Mouse (Mus musculus) heart, postnatal 0 days (tissue): ENCODE measurements around the gene Comt. TPM values are rescaled to one million over a fixed set of nuclear protein-coding genes. Genes with fewer than 3 reads are reported as not detected.
A peak's percentile ranks its signal among the peaks of the same experiment; 100 is the strongest.

Experiments
- ATAC-seq: fragments of 200-750 bp; cut with Nextera tagmentation; 2 replicates; pipeline ENCODE4 v1.8.0; 2017; ENCODE audit warnings: low read depth, moderate number of reproducible peaks, moderate library complexity; ENCODE audit not compliant: insufficient read depth
- DNase-seq: peaks from one replicate; pipeline ENCODE4 v3.0.0-alpha.2; 2016; ENCODE audit warnings: low spot score
- H3K27ac ChIP-seq: fragments of 300-500 bp; sonication (generic); 2 replicates; pipeline ENCODE4 v1.5.1; 2014; ENCODE audit warnings: low read depth, mild to moderate bottlenecking
- H3K27me3 ChIP-seq: fragments of 300-500 bp; sonication (generic); 2 replicates; pipeline ENCODE4 v1.6.1; 2014; ENCODE audit warnings: low read length, mixed read lengths; ENCODE audit not compliant: control insufficient read depth, insufficient read depth
- H3K36me3 ChIP-seq: fragments of 300-500 bp; sonication (generic); replicated peaks from 2 replicates; pipeline ENCODE4 v1.6.1; 2014; ENCODE audit warnings: low read length, mixed read lengths; ENCODE audit not compliant: control insufficient read depth, insufficient read depth
- H3K4me1 ChIP-seq: fragments of 300-500 bp; sonication (generic); 2 replicates; pipeline ENCODE4 v1.6.1; 2014; ENCODE audit warnings: antibody characterized with exemption; ENCODE audit not compliant: control insufficient read depth, insufficient read depth
- H3K4me2 ChIP-seq: fragments of 300-500 bp; sonication (generic); 2 replicates; pipeline ENCODE4 v1.6.1; 2014; ENCODE audit warnings: low read depth, mild to moderate bottlenecking, low read length, moderate library complexity
- H3K4me3 ChIP-seq: fragments of 300-500 bp; sonication (generic); 2 replicates; pipeline ENCODE4 v1.5.1; 2014; ENCODE audit warnings: low read depth, low read length
- H3K9ac ChIP-seq: fragments of 300-500 bp; sonication (generic); replicated peaks from 2 replicates; pipeline ENCODE4 v1.6.1; 2014; ENCODE audit warnings: low read depth, low read length, mixed read lengths
- H3K9me3 ChIP-seq: fragments of 300-500 bp; sonication (generic); replicated peaks from 2 replicates; pipeline ENCODE4 v1.6.1; 2016; ENCODE audit warnings: low read length; ENCODE audit not compliant: control insufficient read depth
- CTCF ChIP-seq: IDR thresholded peaks from 2 replicates; pipeline ENCODE4 v1.5.1; 2016; ENCODE audit warnings: antibody characterized with exemption, control low read depth, low read depth
- EP300 ChIP-seq: IDR thresholded peaks from 2 replicates; pipeline ENCODE4 v1.6.1; 2016; ENCODE audit warnings: antibody characterized with exemption, low read depth
- WGBS: fragments of 180-500 bp; shearing (Covaris S2); extraction: QIAGEN DNeasy Blood & Tissue Kit; methylation state at CpG from one replicate; pipeline ENCODE4 v1.1.7; 2014; 5-methylcytosine and 5-hydroxymethylcytosine counted together
- polyA plus RNA-seq: library from polyadenylated mRNA; unstranded; fragments of >200 nt; fragmentation: Nextera tagmentation; extraction: Ambion mirVana; gene quantifications from 2 replicates; pipeline ENCODE4 v1.2.1, GENCODE M21; 2015
- total RNA-seq: library from RNA; depleted of rRNA; stranded (reverse); fragments of >200 nt; gene quantifications from 2 replicates; pipeline ENCODE4 v1.2.3, GENCODE M21; 2014; ENCODE audit warnings: low replicate concordance

Gene Comt
- total and polyA plus RNA-seq, 2 experiments from 2014 or later = 155 to 168 TPM

GRCm38 (mm10) chr16:18391127-18391526 lies 35.5 kb downstream of the Comt start:
- H3K9me3 ChIP-seq = no peaks in the 10 kb centered on the region
- no peak overlapping the region for H3K9ac ChIP-seq
- 98% methylated on average over 3 of the region's 3 CpGs for WGBS
- no peak overlapping the region for H3K27ac ChIP-seq
- no peak overlapping the region for H3K4me3 ChIP-seq
- peaks cover 47% of the 10 kb centered on the region for H3K4me1 ChIP-seq
- TF ChIP-seq EP300 (no peak), CTCF (no peak)
- no peak overlapping the region for H3K4me2 ChIP-seq
- H3K27me3 ChIP-seq = no peaks in the 10 kb centered on the region
- DNase-seq (no peak), ATAC-seq (no peak)
- H3K36me3 ChIP-seq = no peaks in the 10 kb centered on the region

GRCm38 (mm10) chr16:18390399-18390798 lies 36.3 kb downstream of the Comt start:
- no peaks in the 10 kb centered on the region for H3K9me3 ChIP-seq
- no peak for DNase-seq
- WGBS = 81% methylated on average over 6 of the region's 6 CpGs
- no peak for TF ChIP-seq CTCF
- TF ChIP-seq EP300 = no peak
- peaks cover 42% of the 10 kb centered on the region for H3K4me1 ChIP-seq
- H3K4me2 ChIP-seq = no peak overlapping the region
- no peaks in the 10 kb centered on the region for H3K27me3 ChIP-seq
- H3K27ac ChIP-seq = no peak overlapping the region
- H3K9ac ChIP-seq = no peak overlapping the region
- no peak for ATAC-seq
- no peaks in the 10 kb centered on the region for H3K36me3 ChIP-seq
- H3K4me3 ChIP-seq = no peak overlapping the region

- Histone ChIP-seq H3K4me3 (no peak overlapping the region), H3K27me3 (no peaks in the 10 kb centered on the region), H3K4me2 (no peak overlapping the region), H3K27ac (peak overlapping the region; percentile 4; the same call in 1 of the 2 replicates), H3K9me3 (no peaks in the 10 kb centered on the region), H3K36me3 (no peaks in the 10 kb centered on the region), H3K9ac (no peak overlapping the region), H3K4me1 (peaks cover 27% of the 10 kb centered on the region)
- TF ChIP-seq CTCF (no peak), EP300 (no peak)
- ATAC-seq (no peak), DNase-seq (no peak)
- 83% methylated on average over 14 of the region's 14 CpGs for WGBS
These were observed 37.8 kb downstream of the Comt start for GRCm38 (mm10) chr16:18388583-18389435.

GRCm38 (mm10) chr16:18387704-18388582 lies 38.7 kb downstream of the Comt start:
- 34% methylated on average over 6 of the region's 7 CpGs for WGBS
- no peak overlapping the region for H3K4me2 ChIP-seq
- no peak overlapping the region for H3K4me3 ChIP-seq
- no peaks in the 10 kb centered on the region for H3K27me3 ChIP-seq
- H3K4me1 ChIP-seq = peaks cover 33% of the 10 kb centered on the region
- DNase-seq (no peak), ATAC-seq (no peak)
- no peaks in the 10 kb centered on the region for H3K36me3 ChIP-seq
- H3K27ac ChIP-seq = peak overlapping the region; percentile 4; the same call in 1 of the 2 replicates
- 0 out of 2 replicates have a peak overlapping the region, but pooled peaks have one; percentile 0 for H3K9ac ChIP-seq
- H3K9me3 ChIP-seq = no peaks in the 10 kb centered on the region
- TF ChIP-seq CTCF = no peak
- TF ChIP-seq EP300 = no peak

- Histone ChIP-seq H3K4me2 (no peak overlapping the region), H3K4me3 (no peak overlapping the region), H3K9ac (no peak overlapping the region), H3K27ac (no peak overlapping the region), H3K36me3 (no peaks in the 10 kb centered on the region), H3K27me3 (no peaks in the 10 kb centered on the region), H3K4me1 (peaks cover 38% of the 10 kb centered on the region), H3K9me3 (no peaks in the 10 kb centered on the region)
- DNase-seq = no peak
- 54% methylated on average over 3 of the region's 3 CpGs for WGBS
- ATAC-seq = no peak
- TF ChIP-seq CTCF = no peak
- TF ChIP-seq EP300 = no peak
These were observed 39.7 kb downstream of the Comt start for GRCm38 (mm10) chr16:18386972-18387371.
